Mouse (Mus musculus) bone marrow, adult 2 months (tissue): ENCODE measurements around the gene Itgb4.

ENCODE experiments used
- CTCF ChIP-seq: fragments of 200-500 bp; IDR thresholded peaks from 2 replicates; pipeline ENCODE4 v1.5.1; 2011; ENCODE audit warnings: low read length, control low read depth; ENCODE audit not compliant: control insufficient read depth, insufficient read depth
- POLR2A ChIP-seq: fragments of 200-500 bp; IDR thresholded peaks from 2 replicates; pipeline ENCODE4 v1.6.1; 2011; ENCODE audit warnings: low read depth, mild to moderate bottlenecking, control low read depth, low read length, borderline replicate concordance; ENCODE audit not compliant: control insufficient read depth

DNA sequence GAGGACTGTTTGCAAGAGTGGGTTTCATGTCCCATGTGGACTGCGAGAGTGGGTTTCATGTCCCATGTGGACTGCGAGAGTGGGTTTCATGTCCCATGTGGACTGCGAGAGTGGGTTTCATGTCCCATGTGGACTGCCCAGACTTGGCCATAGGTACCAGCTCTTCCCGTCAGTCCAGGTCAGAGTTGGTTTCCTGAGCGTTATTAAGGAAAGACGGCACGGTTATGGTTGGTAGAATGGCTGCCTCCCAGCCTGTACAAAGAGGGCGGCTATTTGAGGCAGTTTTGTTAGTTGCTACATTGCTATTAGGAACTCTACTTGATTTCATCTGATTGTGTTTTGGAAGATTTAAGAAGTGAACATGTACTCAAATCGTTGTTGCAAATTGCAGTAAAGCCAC lies 63.3 kb downstream of the Itgb4 start:
- TF ChIP-seq CTCF (no peak), POLR2A (no peak)
